Mouse (Mus musculus) forebrain, postnatal 0 days (tissue): Measurements from ENCODE around the gene Cngb1. TPM values are rescaled to one million over a fixed set of nuclear protein-coding genes. Genes with fewer than 3 reads are reported as not detected.
A peak's percentile ranks its signal among the peaks of the same experiment; 100 is the strongest.

Source experiments
- ATAC-seq: fragments of 200-750 bp; cut with Nextera tagmentation; 2 replicates; pipeline ENCODE4 v1.8.0; 2017; ENCODE audit warnings: mild to moderate bottlenecking, moderate library complexity
- DNase-seq: peaks from one replicate; pipeline ENCODE4 v3.0.0-alpha.2; 2015
- H3K27ac ChIP-seq: fragments of 300-500 bp; sonication (generic); 2 replicates; pipeline ENCODE4 v1.5.1; 2014; ENCODE audit warnings: low read depth, mild to moderate bottlenecking, antibody characterized with exemption, low read length, moderate library complexity, mixed read lengths
- H3K27me3 ChIP-seq: fragments of 300-500 bp; sonication (generic); 2 replicates; pipeline ENCODE4 v1.6.1; 2014; ENCODE audit warnings: mild to moderate bottlenecking, low read length, mixed read lengths; ENCODE audit not compliant: insufficient read depth
- H3K36me3 ChIP-seq: fragments of 300-500 bp; sonication (generic); 2 replicates; pipeline ENCODE4 v1.6.1; 2014; ENCODE audit warnings: mild to moderate bottlenecking, moderate library complexity; ENCODE audit not compliant: insufficient read depth
- H3K4me1 ChIP-seq: fragments of 300-500 bp; sonication (generic); 2 replicates; pipeline ENCODE4 v1.6.1; 2014; ENCODE audit warnings: antibody characterized with exemption; ENCODE audit not compliant: insufficient read depth
- H3K4me2 ChIP-seq: fragments of 300-500 bp; sonication (generic); 2 replicates; pipeline ENCODE4 v1.6.1; 2014; ENCODE audit warnings: low read depth, mild to moderate bottlenecking, moderate library complexity
- H3K4me3 ChIP-seq: fragments of 300-500 bp; sonication (generic); 2 replicates; pipeline ENCODE4 v1.5.1; 2014; ENCODE audit warnings: low read depth, low read length, mixed read lengths
- H3K9ac ChIP-seq: fragments of 300-500 bp; sonication (generic); 2 replicates; pipeline ENCODE4 v1.6.1; 2014; ENCODE audit warnings: mild to moderate bottlenecking
- H3K9me3 ChIP-seq: fragments of 300-500 bp; sonication (generic); 2 replicates; pipeline ENCODE4 v1.6.1; 2016; ENCODE audit warnings: low read length
- CTCF ChIP-seq: sonication (generic); IDR thresholded peaks from 2 replicates; pipeline ENCODE4 v1.5.1; 2016; ENCODE audit warnings: antibody characterized with exemption, control low read depth, low read depth
- WGBS: fragments of 180-500 bp; shearing (Covaris S2); extraction: QIAGEN DNeasy Blood & Tissue Kit; methylation state at CpG from one replicate; pipeline ENCODE4 v1.1.7; 2014; 5-methylcytosine and 5-hydroxymethylcytosine counted together
- polyA plus RNA-seq: library from polyadenylated mRNA; unstranded; fragments of >200 nt; fragmentation: Nextera tagmentation; extraction: Ambion mirVana; gene quantifications from 2 replicates; pipeline ENCODE4 v1.2.1, GENCODE M21; 2015
- total RNA-seq: library from RNA; depleted of rRNA; stranded (reverse); fragments of >200 nt; gene quantifications from 2 replicates; pipeline ENCODE4 v1.2.3, GENCODE M21; 2014; rRNA removed

Gene Cngb1
- total and polyA plus RNA-seq, 2 experiments from 2014 or later = 0.33 to 1.2 TPM

DNA sequence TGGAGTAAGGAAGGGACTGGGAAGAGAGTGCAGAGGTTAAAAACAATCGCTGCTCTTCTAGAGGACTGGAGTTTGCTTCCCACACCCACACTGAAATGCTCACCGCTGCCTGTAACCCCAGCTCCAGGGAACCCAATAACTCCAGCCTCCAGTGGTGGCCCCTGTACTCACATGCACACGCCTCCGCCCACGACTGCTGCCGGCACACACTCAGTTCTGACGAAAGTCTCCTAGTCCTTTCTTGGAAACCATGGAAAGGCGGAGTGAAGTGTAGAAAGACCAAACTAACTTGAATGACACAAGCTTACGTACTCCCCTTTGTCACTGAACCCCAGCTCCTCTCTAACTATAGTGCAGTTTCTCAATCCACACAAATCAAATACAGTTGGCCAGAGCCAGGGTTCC, 106.4 kb downstream of the Cngb1 start:
- DNase-seq (no peak), ATAC-seq (no peak)
- TF ChIP-seq CTCF = no peak
- Histone ChIP-seq H3K27ac (no peak overlapping the region), H3K4me3 (no peak overlapping the region), H3K36me3 (no peaks in the 10 kb centered on the region), H3K4me2 (no peak overlapping the region), H3K9me3 (no peaks in the 10 kb centered on the region), H3K9ac (no peak overlapping the region), H3K4me1 (no peaks in the 10 kb centered on the region), H3K27me3 (no peaks in the 10 kb centered on the region)
- 78% methylated on average over 9 of the region's 9 CpGs for WGBS

DNA sequence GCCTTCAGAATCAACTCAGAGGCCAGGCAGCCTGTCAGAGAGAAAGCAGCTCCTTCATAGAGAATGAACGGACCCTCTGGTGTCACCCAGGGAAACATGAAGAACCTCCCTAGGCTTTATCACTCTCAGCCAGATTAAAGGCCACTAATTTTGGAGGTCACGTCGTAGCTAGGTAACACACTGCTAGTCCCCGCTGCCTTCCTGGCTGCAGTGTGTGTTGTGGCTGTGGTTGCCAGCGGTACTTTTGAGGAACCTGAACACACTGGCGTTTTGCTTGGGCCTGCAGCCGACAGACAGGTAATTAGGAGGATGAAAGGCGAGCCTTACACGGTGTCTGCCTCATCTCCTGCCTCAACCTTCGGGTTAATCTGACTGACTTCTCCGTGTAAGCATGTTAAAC, 110.7 kb downstream of the Cngb1 start:
- ATAC-seq (no peak), DNase-seq (no peak)
- no peak for TF ChIP-seq CTCF
- Histone ChIP-seq H3K4me3 (no peak overlapping the region), H3K9me3 (no peaks in the 10 kb centered on the region), H3K36me3 (no peaks in the 10 kb centered on the region), H3K27ac (no peak overlapping the region), H3K9ac (no peak overlapping the region), H3K4me2 (no peak overlapping the region), H3K27me3 (no peaks in the 10 kb centered on the region), H3K4me1 (no peaks in the 10 kb centered on the region)
- WGBS = 78% methylated on average over 11 of the region's 11 CpGs

DNA sequence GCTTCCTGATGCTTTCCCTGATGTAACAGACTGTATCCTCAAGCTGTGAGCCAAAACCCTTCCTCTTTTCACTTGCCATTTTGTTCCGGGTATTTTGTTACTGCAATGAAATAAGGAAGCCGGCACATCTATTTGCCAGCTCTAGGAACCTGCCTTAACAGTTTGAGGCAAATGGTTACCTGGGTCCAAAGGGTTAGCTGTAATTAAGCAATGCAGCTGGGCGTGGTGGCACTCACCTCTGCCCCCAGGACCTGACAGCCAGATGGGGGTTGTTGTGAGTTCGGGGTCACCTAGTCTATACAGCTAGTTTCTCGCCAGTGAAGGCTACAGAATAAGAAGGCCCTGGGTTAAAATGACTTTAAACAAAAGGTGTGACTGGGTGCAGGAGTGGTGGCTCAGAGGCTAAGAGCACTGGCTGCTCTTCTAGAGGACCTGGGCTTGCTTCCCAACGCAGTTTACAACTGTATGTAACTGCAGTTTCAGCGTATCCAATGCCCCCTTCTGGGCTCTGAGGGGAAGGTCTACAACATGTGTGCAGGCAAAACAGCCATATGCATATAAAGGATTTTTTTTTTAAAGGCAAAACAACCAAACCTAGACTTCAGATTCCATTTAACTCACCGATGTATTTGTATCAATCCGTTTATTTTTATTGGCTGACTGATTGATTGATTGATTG, 114.7 kb downstream of the Cngb1 start:
- 91% methylated on average over 9 of the region's 9 CpGs for WGBS
- Histone ChIP-seq H3K36me3 (no peaks in the 10 kb centered on the region), H3K27ac (no peak overlapping the region), H3K4me2 (no peak overlapping the region), H3K9me3 (no peaks in the 10 kb centered on the region), H3K27me3 (no peaks in the 10 kb centered on the region), H3K9ac (no peak overlapping the region), H3K4me3 (no peak overlapping the region), H3K4me1 (no peaks in the 10 kb centered on the region)
- TF ChIP-seq CTCF = 0 out of 2 replicates have a peak, but pooled peaks have one; percentile 6
- ATAC-seq (no peak), DNase-seq (no peak)

Other genes starting within 250 kb of the Cngb1 start
- gene Katnb1, start 225.4 kb downstream of the Cngb1 start, total RNA-seq = 43.9 and 50.6 TPM in 2 replicates
- gene Katnb1, start 225.4 kb downstream of the Cngb1 start, polyA plus RNA-seq = 44.7 and 49.5 TPM in 2 replicates
- 53.9 and 54.1 TPM in 2 replicates for gene Kifc3, start 103.8 kb downstream of the Cngb1 start, total RNA-seq
- 32.7 and 33.2 TPM in 2 replicates for gene Kifc3, start 103.8 kb downstream of the Cngb1 start, polyA plus RNA-seq
- gene Tepp, start 4.0 kb upstream of the Cngb1 start, total RNA-seq = 1.2 and 1.3 TPM in 2 replicates
- 0.86 and 1.8 TPM in 2 replicates for gene Tepp, start 4.0 kb upstream of the Cngb1 start, polyA plus RNA-seq
- gene Zfp319, start 25.4 kb upstream of the Cngb1 start, total RNA-seq = 11.8 and 15.7 TPM in 2 replicates
- 10.7 and 13.4 TPM in 2 replicates for gene Zfp319, start 25.4 kb upstream of the Cngb1 start, polyA plus RNA-seq
- 30.8 and 66.0 TPM in 2 replicates for gene Usb1, start 25.7 kb upstream of the Cngb1 start, total RNA-seq
- gene Usb1, start 25.7 kb upstream of the Cngb1 start, polyA plus RNA-seq = 34.9 and 38.6 TPM in 2 replicates
- 32.4 and 40.3 TPM in 2 replicates for gene Mmp15, start 45.7 kb upstream of the Cngb1 start, total RNA-seq
- gene Mmp15, start 45.7 kb upstream of the Cngb1 start, polyA plus RNA-seq = 10.7 and 13.9 TPM in 2 replicates
- gene Cfap20, start 128.3 kb upstream of the Cngb1 start, total RNA-seq = 88.8 and 94.2 TPM in 2 replicates
- gene Cfap20, start 128.3 kb upstream of the Cngb1 start, polyA plus RNA-seq = 106 and 125 TPM in 2 replicates
- gene Csnk2a2, start 183.5 kb upstream of the Cngb1 start, total RNA-seq = 26.7 TPM in 2 replicates
- gene Csnk2a2, start 183.5 kb upstream of the Cngb1 start, polyA plus RNA-seq = 7.7 and 9.9 TPM in 2 replicates
- gene Ccdc113, start 227.5 kb upstream of the Cngb1 start, total RNA-seq = 3.4 and 3.7 TPM in 2 replicates
- 3.3 and 5.3 TPM in 2 replicates for gene Ccdc113, start 227.5 kb upstream of the Cngb1 start, polyA plus RNA-seq